Mouse (Mus musculus) G1E (cell line): ENCODE measurements around the gene Lexm. TPM values are rescaled to one million over a fixed set of nuclear protein-coding genes. Genes with fewer than 3 reads are reported as not detected.

ENCODE experiments used
- ATAC-seq: 2 replicates; pipeline ENCODE4 v1.8.0; 2016; ENCODE audit warnings: mild to moderate bottlenecking; ENCODE audit not compliant: insufficient number of reproducible peaks, poor library complexity, low FRiP score, severe bottlenecking; ENCODE audit errors: extremely low read depth
- DNase-seq: peaks from one replicate; pipeline ENCODE4 v3.0.0; 2012; ENCODE audit warnings: low spot score
- H3K27me3 ChIP-seq: 2 replicates; pipeline ENCODE4 v1.6.1; 2012; ENCODE audit warnings: mild to moderate bottlenecking, low read length, inconsistent platforms; ENCODE audit not compliant: insufficient read depth
- H3K36me3 ChIP-seq: replicated peaks from 2 replicates; pipeline ENCODE3; 2012; ENCODE audit warnings: mild to moderate bottlenecking, inconsistent platforms
- H3K4me1 ChIP-seq: 2 replicates; pipeline ENCODE4 v1.6.1; 2012; ENCODE audit warnings: low read depth, low read length, inconsistent platforms, mixed read lengths; ENCODE audit not compliant: insufficient read depth
- H3K4me3 ChIP-seq: 2 replicates; pipeline ENCODE4 v1.5.1; 2012; ENCODE audit warnings: low read depth, mild to moderate bottlenecking, inconsistent platforms, low read length, moderate library complexity, mixed read lengths
- H3K9me3 ChIP-seq: replicated peaks from 2 replicates; pipeline ENCODE4 v1.6.1; 2012; ENCODE audit warnings: inconsistent platforms
- CTCF ChIP-seq: IDR thresholded peaks from 2 replicates; pipeline ENCODE4 v1.5.1; 2012; ENCODE audit warnings: low read depth, low read length, inconsistent platforms, mixed read lengths
- GATA1 ChIP-seq: IDR thresholded peaks from 2 replicates; pipeline ENCODE4 v1.6.1; 2012; ENCODE audit warnings: borderline replicate concordance, low read length, inconsistent platforms, mixed read lengths
- GATA2 ChIP-seq: IDR thresholded peaks from 2 replicates; pipeline ENCODE4 v1.6.1; 2012; ENCODE audit warnings: low read depth, low read length, inconsistent platforms, borderline replicate concordance
- POLR2AphosphoS5 ChIP-seq: IDR thresholded peaks from 2 replicates; pipeline ENCODE4 v1.6.1; 2012; ENCODE audit warnings: low read depth, low read length, inconsistent platforms; ENCODE audit not compliant: insufficient replicate concordance
- TAL1 ChIP-seq: conservative IDR thresholded peaks from 2 replicates; pipeline ENCODE4 v1.6.1; 2012; ENCODE audit warnings: low read depth, low read length, inconsistent platforms, mixed read lengths
- polyA plus RNA-seq: library from polyadenylated mRNA; stranded (reverse); fragments of >175 nt; gene quantifications from 2 replicates; pipeline ENCODE4 v1.2.3, GENCODE M21; 2012
- total RNA-seq, 2 experiments: library from RNA; stranded (forward) in 1 of 2; stranded (reverse) in 1 of 2; fragments of 200-1000 nt in 1 of 2; fragments of >200 nt in 1 of 2; fragmentation: Nextera tagmentation in 1 of 2; gene quantifications; 2 replicates each; pipeline ENCODE4 v1.2.3; 2014 to 2017

Lexm gene
- total and polyA plus RNA-seq, 3 experiments = not detected

DNA sequence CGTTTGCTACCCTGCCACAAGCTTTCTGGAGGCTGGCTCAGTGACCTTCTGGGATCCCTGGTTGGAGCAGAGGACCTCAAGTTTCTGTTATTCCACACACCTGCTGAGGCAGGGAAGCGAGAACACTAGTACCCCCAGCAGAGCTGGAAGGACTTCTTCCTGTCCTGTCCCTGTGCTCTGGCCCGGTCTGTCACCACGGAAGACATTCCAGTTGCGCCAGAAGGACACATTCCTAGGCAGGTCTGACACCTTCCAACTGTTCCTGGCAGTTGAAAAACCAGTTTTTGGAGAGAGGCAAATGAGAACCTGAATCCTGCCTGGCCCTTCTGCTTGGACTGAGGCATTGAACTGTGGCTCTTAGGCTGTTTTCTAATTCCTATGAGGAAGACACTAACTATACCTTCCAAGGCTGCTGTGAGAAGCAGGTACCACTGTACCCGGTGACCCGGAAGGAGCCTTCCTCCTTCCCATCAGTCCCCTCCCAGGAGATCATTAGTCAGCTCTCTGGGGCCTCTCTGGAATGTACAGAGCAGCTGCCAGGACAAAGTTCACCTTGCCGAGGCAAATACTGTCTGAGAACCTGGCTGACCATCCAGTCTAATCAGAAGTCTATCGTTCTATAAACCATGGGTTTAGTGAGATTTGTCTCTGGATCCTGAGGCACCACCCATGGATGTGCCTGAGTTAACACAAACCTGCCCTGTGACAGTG, 11.8 kb upstream of the Lexm start:
- H3K36me3 ChIP-seq = no peaks in the 10 kb centered on the region
- ATAC-seq = no peak
- no peak for TF ChIP-seq TAL1
- no peak for TF ChIP-seq CTCF
- TF ChIP-seq GATA1 = no peak
- no peak for TF ChIP-seq POLR2AphosphoS5
- no peak for TF ChIP-seq GATA2
- no peaks in the 10 kb centered on the region for H3K4me1 ChIP-seq
- no peaks in the 10 kb centered on the region for H3K9me3 ChIP-seq
- no peak for DNase-seq
- H3K27me3 ChIP-seq = peaks cover 33% of the 10 kb centered on the region
- H3K4me3 ChIP-seq = no peak overlapping the region

- peaks cover 28% of the 10 kb centered on the region for H3K27me3 ChIP-seq
- ATAC-seq (no peak), DNase-seq (no peak)
- H3K4me1 ChIP-seq = no peaks in the 10 kb centered on the region
- H3K4me3 ChIP-seq = no peak overlapping the region
- TF ChIP-seq TAL1 = no peak
- TF ChIP-seq GATA2 = no peak
- no peak for TF ChIP-seq GATA1
- no peak for TF ChIP-seq POLR2AphosphoS5
- no peak for TF ChIP-seq CTCF
- H3K9me3 ChIP-seq = no peaks in the 10 kb centered on the region
- H3K36me3 ChIP-seq = no peaks in the 10 kb centered on the region
Observed at GRCm38 (mm10) chr4:106627809-106628208, 10.8 kb upstream of the Lexm start.

GRCm38 (mm10) chr4:106624271-106624670, 7.2 kb upstream of the Lexm start:
- Histone ChIP-seq H3K9me3 (no peaks in the 10 kb centered on the region), H3K27me3 (peaks cover 26% of the 10 kb centered on the region), H3K36me3 (no peaks in the 10 kb centered on the region), H3K4me1 (no peaks in the 10 kb centered on the region), H3K4me3 (no peak overlapping the region)
- ATAC-seq = no peak
- no peak for DNase-seq
- TF ChIP-seq POLR2AphosphoS5 = no peak
- TF ChIP-seq TAL1 = no peak
- TF ChIP-seq CTCF = no peak
- TF ChIP-seq GATA2 = no peak
- TF ChIP-seq GATA1 = no peak

DNA sequence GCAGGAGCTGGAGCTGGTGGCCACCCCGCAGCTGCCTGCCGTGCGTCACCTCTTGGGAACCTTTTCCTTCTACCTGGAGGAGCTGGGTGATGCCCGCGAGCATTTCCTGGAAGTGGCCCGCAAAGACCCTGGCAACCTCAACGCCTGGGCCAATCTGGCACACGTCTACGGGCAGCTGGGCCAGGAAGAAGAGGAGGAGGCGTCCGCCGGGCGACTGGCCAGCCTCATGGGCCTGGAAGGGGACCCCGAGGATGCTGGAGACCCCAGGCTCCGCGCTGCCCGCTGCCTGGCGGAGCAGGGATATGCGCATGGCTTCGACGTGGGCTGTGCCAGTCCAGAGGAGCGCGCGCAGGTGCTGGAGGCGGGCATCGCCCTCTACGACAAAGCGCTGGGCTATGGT, 5.7 kb upstream of the Lexm start:
- Histone ChIP-seq H3K9me3 (no peaks in the 10 kb centered on the region), H3K27me3 (peaks cover 23% of the 10 kb centered on the region), H3K4me3 (no peak overlapping the region), H3K36me3 (no peaks in the 10 kb centered on the region), H3K4me1 (peaks cover 2% of the 10 kb centered on the region; the same call in 1 of the 2 replicates)
- no peak for DNase-seq
- ATAC-seq = no peak
- TF ChIP-seq GATA2 = no peak
- TF ChIP-seq CTCF = no peak
- TF ChIP-seq GATA1 = no peak
- TF ChIP-seq POLR2AphosphoS5 = no peak
- no peak for TF ChIP-seq TAL1

- no peak within 1 kb of the TSS for H3K4me3 ChIP-seq
- H3K4me1 ChIP-seq = peaks cover 8% of the 10 kb centered on the region
- no peak for TF ChIP-seq POLR2AphosphoS5
- TF ChIP-seq TAL1 = no peak
- TF ChIP-seq CTCF = no peak
- TF ChIP-seq GATA1 = no peak
- TF ChIP-seq GATA2 = no peak
- no peaks in the 10 kb centered on the region for H3K9me3 ChIP-seq
- no peaks in the 10 kb centered on the region for H3K36me3 ChIP-seq
- DNase-seq = no peak
- H3K27me3 ChIP-seq = peaks cover 26% of the 10 kb centered on the region
- ATAC-seq = no peak
Observed at GRCm38 (mm10) chr4:106622030-106622493, 5.0 kb upstream of the Lexm start, which contains the start of gene Ttc22. TSS of gene Ttc22 (plus strand) at chr4:106622432.

GRCm38 (mm10) chr4:106621428-106621827, 4.4 kb upstream of the Lexm start:
- H3K4me3 ChIP-seq = no peak overlapping the region
- DNase-seq = no peak
- no peaks in the 10 kb centered on the region for H3K36me3 ChIP-seq
- peaks cover 12% of the 10 kb centered on the region for H3K4me1 ChIP-seq
- ATAC-seq = no peak
- H3K9me3 ChIP-seq = no peaks in the 10 kb centered on the region
- TF ChIP-seq GATA2 (no peak), GATA1 (no peak), CTCF (no peak), POLR2AphosphoS5 (no peak)
- peaks cover 29% of the 10 kb centered on the region for H3K27me3 ChIP-seq
